Mouse (Mus musculus) embryonic stem cell, embryonic (primary cell): Measurements from ENCODE around the gene Vmn1r158.
"Not testable (repeated sequence)": the region's sequence is repeated elsewhere in the genome, so short reads cannot be mapped to it uniquely, and the experiment has no call there.

Source experiments
- CTCF ChIA-PET, 4 experiments: fragments of 300-600 bp in 2 of 4; fragments of 350-600 bp in 2 of 4; sonication (Branson Sonifier 250); formaldehyde crosslinking; loops; one replicate each; lab custom pipeline; 2022; ENCODE audit warnings: inconsistent platforms in 2 of 4; lab: Charles Lee
- POLR2A ChIA-PET, 4 experiments: fragments of 300-600 bp in 2 of 4; fragments of 350-600 bp in 2 of 4; sonication (Branson Sonifier 250); formaldehyde crosslinking; loops; one replicate each; lab custom pipeline; 2022; ENCODE audit warnings: antibody characterized with exemption in 4 of 4, inconsistent platforms in 1 of 4; lab: Charles Lee

Vmn1r158 gene

GRCm38 (mm10) chr7:22790682-22791081 lies at the start of gene Vmn1r158:
Vmn1r158 (minus strand) TSS chr7:22790782.
- POLR2A ChIA-PET, CTCF ChIA-PET: not testable (repeated sequence)

- CTCF ChIA-PET, POLR2A ChIA-PET: not testable (repeated sequence)
Measured at GRCm38 (mm10) chr7:22775981-22776380, 14.6 kb downstream of the Vmn1r158 start.

GRCm38 (mm10) chr7:22761397-22761796 lies 29.2 kb downstream of the Vmn1r158 start, which contains the start of gene Vmn1r157:
Vmn1r157 (plus strand) TSS chr7:22761697.
- POLR2A ChIA-PET, CTCF ChIA-PET: not testable (repeated sequence)
